Mouse (Mus musculus): ENCODE results near the gene Ddx25. TPM values are rescaled to one million over a fixed set of nuclear protein-coding genes. Genes with fewer than 3 reads are reported as not detected.

Gene Ddx25
- total RNA-seq, 1 experiment = 1.8 TPM

DNA sequence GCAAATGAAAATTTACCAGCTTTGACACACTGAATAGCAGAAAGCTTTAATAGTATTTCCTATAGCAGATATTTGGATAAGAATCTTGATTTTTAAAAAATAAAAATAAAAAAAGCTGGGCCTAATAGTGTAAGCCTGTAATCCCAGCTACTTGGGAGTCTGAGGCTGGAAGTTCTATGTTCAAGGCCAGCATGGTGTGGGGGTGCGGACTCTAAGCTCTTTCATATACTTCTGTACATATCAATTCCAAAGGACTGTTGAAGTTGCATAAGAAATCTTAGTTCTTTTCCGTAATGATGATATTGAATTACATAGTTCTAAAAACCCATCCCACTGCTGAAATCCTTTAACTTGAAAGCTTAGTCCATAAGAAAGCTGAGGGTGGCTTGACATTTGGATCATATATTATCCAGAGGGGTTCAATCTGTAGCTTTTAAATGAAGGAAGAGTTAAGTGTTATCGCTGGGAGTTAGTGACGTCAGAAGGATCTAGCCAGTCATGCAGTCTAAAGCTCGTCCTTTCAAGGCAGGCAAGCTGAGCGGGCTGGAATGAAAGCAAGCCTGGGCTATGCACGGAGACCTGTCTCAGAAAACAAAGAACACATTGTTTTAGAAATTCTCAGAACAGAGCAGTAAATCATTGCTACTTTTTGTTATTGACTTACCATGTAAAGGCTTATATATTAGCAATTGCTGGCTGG, 65.1 kb downstream of the Ddx25 start:
- TF ChIP-seq CHD2 (IDR thresholded peaks at IDR 0.05; ENCODE audit: low read depth, low read length) (no peak), HCFC1 (IDR thresholded peaks at IDR 0.05; ENCODE audit: borderline replicate concordance, insufficient read depth, low read length) (no peak), ZC3H11A (IDR thresholded peaks at IDR 0.05; ENCODE audit: borderline replicate concordance, low read depth, low read length) (no peak), MAFK (IDR thresholded peaks at IDR 0.05; ENCODE audit: insufficient read depth, low read depth, low read length) (no peak)
- no peak overlapping the region for H3K27ac ChIP-seq (ENCODE audit: insufficient read depth, low read depth, low read length, poor library complexity, severe bottlenecking)
- no peaks in the 10 kb centered on the region for H3K9me3 ChIP-seq (ENCODE audit: control insufficient read depth, insufficient read depth, low read depth, low read length)
- H3K4me1 ChIP-seq (ENCODE audit: control insufficient read depth in 2 of 2, insufficient read depth in 2 of 2, low read length in 2 of 2, poor library complexity in 1 of 2) = peaks cover 2 to 8% of the 10 kb centered on the region in 2 experiments; a peak in 1 of 4 replicates
- no peak for DNase-seq (ENCODE audit: low read depth, low spot score)
- in situ Hi-C loops (cut with MboI; ENCODE audit: low sequenced_read_pairs in 2 of 2, unreplicated experiment in 2 of 2) = no loop called here
- no peak overlapping the region for H3K9ac ChIP-seq (ENCODE audit: insufficient read depth, low read depth, low read length, poor library complexity, severe bottlenecking)
- no peak overlapping the region for H3K4me3 ChIP-seq (ENCODE audit: insufficient read depth in 1 of 2, low read depth in 1 of 2, low read length in 2 of 2, poor library complexity in 1 of 2, severe bottlenecking in 1 of 2)
- H3K36me3 ChIP-seq (ENCODE audit: control insufficient read depth, insufficient read depth, low read length, poor library complexity, severe bottlenecking) = peaks cover 2% of the 10 kb centered on the region; the same call in 1 of the 2 replicates

DNA sequence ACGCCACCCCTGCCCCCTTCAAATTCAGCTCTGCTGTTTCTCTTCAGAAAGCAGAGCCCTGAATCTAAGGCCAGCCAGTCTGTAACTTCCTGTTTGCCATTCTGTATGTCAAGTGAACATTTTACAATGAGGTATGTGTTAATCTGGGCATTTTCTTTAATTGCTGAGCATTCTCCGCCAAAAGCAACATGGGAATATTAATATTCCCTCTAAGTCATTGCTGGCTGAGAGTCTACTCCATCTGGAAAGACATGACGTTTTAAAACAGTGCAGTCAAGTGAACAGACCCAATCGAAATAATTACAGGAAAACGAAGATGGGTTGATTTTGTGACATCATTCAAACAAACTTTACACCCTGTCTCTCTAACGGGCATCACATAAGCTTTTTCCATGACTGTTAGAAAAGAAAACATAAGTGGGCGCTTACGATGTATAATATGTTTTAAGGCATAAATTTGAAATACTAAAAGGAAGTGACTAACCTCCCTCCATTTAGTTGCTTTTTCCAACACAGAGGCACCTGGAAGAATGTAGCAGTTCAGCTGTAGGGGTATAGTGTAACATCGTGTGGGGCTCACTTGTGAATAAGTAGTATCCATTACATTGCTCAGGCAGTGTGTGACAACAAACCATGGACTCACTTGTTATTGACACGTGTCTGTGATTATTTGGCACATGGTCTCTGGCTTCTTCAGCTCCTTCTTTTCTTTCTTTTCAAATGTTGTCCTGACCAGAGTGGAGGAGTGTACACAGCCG, 67.0 kb downstream of the Ddx25 start:
- Histone ChIP-seq H3K4me3 (ENCODE audit: insufficient read depth in 1 of 2, low read depth in 1 of 2, low read length in 2 of 2, poor library complexity in 1 of 2, severe bottlenecking in 1 of 2) (no peak overlapping the region), H3K4me1 (ENCODE audit: control insufficient read depth in 2 of 2, insufficient read depth in 2 of 2, low read length in 2 of 2, poor library complexity in 1 of 2) (peaks cover 2 to 8% of the 10 kb centered on the region in 2 experiments; a peak in 1 of 4 replicates), H3K36me3 (ENCODE audit: control insufficient read depth, insufficient read depth, low read length, poor library complexity, severe bottlenecking) (peaks cover 3% of the 10 kb centered on the region; the same call in 1 of the 2 replicates), H3K9me3 (ENCODE audit: control insufficient read depth, insufficient read depth, low read depth, low read length) (no peaks in the 10 kb centered on the region), H3K27ac (ENCODE audit: insufficient read depth, low read depth, low read length, poor library complexity, severe bottlenecking) (no peak overlapping the region), H3K9ac (ENCODE audit: insufficient read depth, low read depth, low read length, poor library complexity, severe bottlenecking) (no peak overlapping the region)
- no peak for TF ChIP-seq HCFC1 (IDR thresholded peaks at IDR 0.05; ENCODE audit: borderline replicate concordance, insufficient read depth, low read length)
- TF ChIP-seq ZC3H11A (IDR thresholded peaks at IDR 0.05; ENCODE audit: borderline replicate concordance, low read depth, low read length) = no peak
- TF ChIP-seq CHD2 (IDR thresholded peaks at IDR 0.05; ENCODE audit: low read depth, low read length) = no peak
- TF ChIP-seq ZNF384 (IDR thresholded peaks at IDR 0.05; ENCODE audit: low read depth, low read length) = no peak
- no peak for TF ChIP-seq MAFK (IDR thresholded peaks at IDR 0.05; ENCODE audit: insufficient read depth, low read depth, low read length)
- in situ Hi-C loops (cut with MboI; ENCODE audit: low sequenced_read_pairs in 2 of 2, unreplicated experiment in 2 of 2) = no loop called here
- no peak for DNase-seq (ENCODE audit: low read depth, low spot score)

DNA sequence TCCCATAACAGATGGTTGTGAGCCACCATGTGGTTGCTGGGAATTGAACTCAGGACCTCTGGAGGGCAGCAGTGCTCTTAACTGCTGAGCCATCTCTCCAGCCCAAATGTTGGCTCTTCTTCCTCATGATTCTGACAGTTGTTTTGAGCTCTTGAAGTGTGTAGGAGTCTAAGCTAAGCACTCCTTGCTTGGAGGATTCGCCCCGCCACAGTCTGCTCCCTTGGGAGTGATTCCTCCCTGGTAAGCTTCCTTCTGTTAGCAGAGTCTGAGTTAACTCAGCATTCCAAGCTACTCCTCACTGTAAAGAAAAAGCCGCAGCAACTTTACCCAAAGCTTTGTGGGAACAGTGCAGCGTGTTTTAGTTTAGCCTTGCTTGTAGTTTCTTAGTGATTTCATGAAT, 69.8 kb downstream of the Ddx25 start:
- Histone ChIP-seq H3K36me3 (ENCODE audit: control insufficient read depth, insufficient read depth, low read length, poor library complexity, severe bottlenecking) (peaks cover 3% of the 10 kb centered on the region; the same call in 1 of the 2 replicates), H3K4me1 (ENCODE audit: control insufficient read depth in 2 of 2, insufficient read depth in 2 of 2, low read length in 2 of 2, poor library complexity in 1 of 2) (no peaks in the 10 kb centered on the region), H3K9ac (ENCODE audit: insufficient read depth, low read depth, low read length, poor library complexity, severe bottlenecking) (no peak overlapping the region), H3K9me3 (ENCODE audit: control insufficient read depth, insufficient read depth, low read depth, low read length) (no peaks in the 10 kb centered on the region), H3K27ac (ENCODE audit: insufficient read depth, low read depth, low read length, poor library complexity, severe bottlenecking) (no peak overlapping the region), H3K4me3 (ENCODE audit: insufficient read depth in 1 of 2, low read depth in 1 of 2, low read length in 2 of 2, poor library complexity in 1 of 2, severe bottlenecking in 1 of 2) (no peak overlapping the region)
- TF ChIP-seq CHD2 (IDR thresholded peaks at IDR 0.05; ENCODE audit: low read depth, low read length) (no peak), ZC3H11A (IDR thresholded peaks at IDR 0.05; ENCODE audit: borderline replicate concordance, low read depth, low read length) (no peak), HCFC1 (IDR thresholded peaks at IDR 0.05; ENCODE audit: borderline replicate concordance, insufficient read depth, low read length) (no peak), MAFK (IDR thresholded peaks at IDR 0.05; ENCODE audit: insufficient read depth, low read depth, low read length) (no peak), ZNF384 (IDR thresholded peaks at IDR 0.05; ENCODE audit: low read depth, low read length) (no peak)
- in situ Hi-C loops (cut with MboI; ENCODE audit: low sequenced_read_pairs in 2 of 2, unreplicated experiment in 2 of 2) = no loop called here
- no peak for DNase-seq (ENCODE audit: low read depth, low spot score)

Other genes with a start within 250 kb of the Ddx25 start
- 13.4 and 17.4 TPM in 2 replicates for gene Cdon, start 137.4 kb downstream of the Ddx25 start, total RNA-seq (2012; rRNA removed)
- gene Gm1113, start 40.3 kb downstream of the Ddx25 start, total RNA-seq (2012; rRNA removed) = not detected in 2 replicates
- 20.6 and 25.6 TPM in 2 replicates for gene Pus3, start 67 bp upstream of the Ddx25 start, total RNA-seq (2012; rRNA removed)
- 1.2 and 1.6 TPM in 2 replicates for gene Pate2, start 11.8 kb upstream of the Ddx25 start, total RNA-seq (2012; rRNA removed)
- gene Hyls1, start 11.9 kb upstream of the Ddx25 start, total RNA-seq (2012; rRNA removed) = 14.6 and 17.6 TPM in 2 replicates
- not detected in 2 replicates for gene Pate4, start 53.4 kb upstream of the Ddx25 start, total RNA-seq (2012; rRNA removed)
- 0.13 TPM in 1 of 2 replicates, not detected in the other for gene Pate3, start 89.7 kb upstream of the Ddx25 start, total RNA-seq (2012; rRNA removed)
- not detected in 2 replicates for gene Pate1, start 128.9 kb upstream of the Ddx25 start, total RNA-seq (2012; rRNA removed)
- not detected in 2 replicates for gene Gm17677, start 182.5 kb upstream of the Ddx25 start, total RNA-seq (2012; rRNA removed)
- not detected in 2 replicates for gene Gm17727, start 219.6 kb upstream of the Ddx25 start, total RNA-seq (2012; rRNA removed)
- not detected in 2 replicates for gene Gm27235, start 231.6 kb upstream of the Ddx25 start, total RNA-seq (2012; rRNA removed)
- not detected in 2 replicates for gene D730048I06Rik, start 231.6 kb upstream of the Ddx25 start, total RNA-seq (2012; rRNA removed)

All from ES-E14 (cell line).